24 mouse cellular contexts compared by ENCODE assay signal in the genomic region with DNA sequence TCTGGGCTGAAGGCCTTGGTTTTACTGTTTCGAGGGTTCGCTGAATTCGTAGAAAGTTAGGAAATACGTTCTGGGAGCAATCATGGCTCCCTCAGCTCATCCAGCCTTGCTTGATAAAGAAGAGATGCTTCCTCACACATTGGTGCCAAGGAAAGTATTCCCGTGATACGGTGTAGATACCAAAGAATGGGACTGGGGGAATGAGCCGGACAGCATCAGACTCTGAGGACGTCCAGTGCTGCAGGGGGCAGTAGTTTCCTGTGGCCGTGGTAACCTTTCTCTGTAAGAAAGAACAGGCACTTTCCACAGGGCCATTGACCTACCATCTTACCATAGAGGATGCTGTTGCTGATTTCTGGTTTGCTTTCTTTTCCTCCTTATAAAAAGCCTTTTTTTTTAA. TPM values are rescaled to one million over a fixed set of nuclear protein-coding genes. Genes with fewer than 3 reads are reported as not detected.
DNase-seq lines count a peak whose midpoint lies in the region; ATAC-seq and TF ChIP-seq lines count a peak whose summit lies in the region.
"Had no signal": no experiment of that assay in that cellular context is flagged by ENCODE, and none has a peak within 500 bp of the region (broad histone marks: within the 10 kb centered on the region; RNA-seq: fewer than 3 reads in every experiment).

No protein-coding gene starts in this region.

- TF ChIP-seq EP300 in MEL (IDR thresholded peaks at IDR 0.05; ENCODE audit: low read depth in 1 of 2, low read length in 2 of 2) = no peak

- no peaks in the 10 kb centered on the region for H3K9me3 ChIP-seq in heart, embryonic 12.5 days (replicated peaks)
- no peaks in the 10 kb centered on the region for H3K9me3 ChIP-seq in heart, embryonic 10.5 days
- H3K9me3 ChIP-seq in MEL (replicated peaks; ENCODE audit: insufficient read depth, low read length) = no peaks in the 10 kb centered on the region
- no peaks in the 10 kb centered on the region for H3K9me3 ChIP-seq in embryonic facial prominence, embryonic 10.5 days
- H3K9me3 ChIP-seq: hindbrain, embryonic 12.5 days; limb, embryonic 13.5 days; liver, embryonic 15.5 days; midbrain, embryonic 10.5 days; neural tube, embryonic 15.5 days had no signal

- no peak for DNase-seq in cerebellum, adult 2 months
- DNase-seq in cerebellum, postnatal 25 days = no peak
- DNase-seq in heart, embryonic 10.5 days (ENCODE audit: low spot score) = no peak
- DNase-seq in layer of hippocampus, adult 2 months (ENCODE audit: low spot score in 2 of 2) = no peak
- no peak for DNase-seq in layer of hippocampus, adult 18-20 months (ENCODE audit: low spot score in 2 of 2)
- DNase-seq in MEL (ENCODE audit: low read depth, low spot score) = no peak
- no peak for DNase-seq in embryonic facial prominence, embryonic 10.5 days (ENCODE audit: low spot score)
- DNase-seq: adrenal gland, postnatal 10 days; gastrocnemius, postnatal 25 days; heart, postnatal 10 days; lung, postnatal 4 days; right cerebral cortex, adult 18-20 months; thymus, adult 2 months; thymus, postnatal 4 days had no signal

- WGBS in cerebellum, adult 2 months = 73% methylated on average over 9 of the region's 9 CpGs
- 73% methylated on average over 9 of the region's 9 CpGs for WGBS in heart, embryonic 12.5 days
- 83% methylated on average over 9 of the region's 9 CpGs for WGBS in heart, embryonic 10.5 days
- 92% methylated on average over 9 of the region's 9 CpGs for WGBS in embryonic facial prominence, embryonic 10.5 days

- peak overlapping the region; percentile 32; the same call in 1 of the 2 replicates for H3K27ac ChIP-seq in cerebellum, adult 2 months (ENCODE audit: insufficient read depth, low read length)
- H3K27ac ChIP-seq in heart, embryonic 12.5 days (ENCODE audit: poor library complexity, severe bottlenecking) = peak overlapping the region; percentile 44; the same call in 1 of the 2 replicates
- no peak overlapping the region; the same call in 1 of the 2 replicates for H3K27ac ChIP-seq in heart, embryonic 10.5 days
- H3K27ac ChIP-seq in layer of hippocampus, adult 2 months = peak overlapping the region; percentile 62
- H3K27ac ChIP-seq in MEL (ENCODE audit: control insufficient read depth, low read depth, low read length) = peak overlapping the region; percentile 53; the same call in 1 of the 2 replicates
- no peak overlapping the region for H3K27ac ChIP-seq in embryonic facial prominence, embryonic 10.5 days (replicated peaks)
- H3K27ac ChIP-seq: hindbrain, embryonic 12.5 days; limb, embryonic 13.5 days; midbrain, embryonic 10.5 days; neural tube, embryonic 15.5 days; stomach, postnatal 0 days had no signal

- peaks cover 15% of the 10 kb centered on the region; the same call in 1 of the 2 replicates for H3K79me2 ChIP-seq in MEL (ENCODE audit: control insufficient read depth, insufficient read depth, low read length, poor library complexity)

- no peak overlapping the region for H3K4me3 ChIP-seq in cerebellum, adult 2 months (replicated peaks; ENCODE audit: insufficient read depth, low read depth, low read length)
- no peak overlapping the region for H3K4me3 ChIP-seq in heart, embryonic 12.5 days
- no peak overlapping the region for H3K4me3 ChIP-seq in heart, embryonic 10.5 days
- H3K4me3 ChIP-seq in layer of hippocampus, adult 2 months = peak overlapping the region; percentile 1; the same call in 1 of the 2 replicates
- H3K4me3 ChIP-seq in MEL (ENCODE audit: control insufficient read depth in 1 of 2, insufficient read depth in 1 of 2, low read depth in 2 of 2, low read length in 2 of 2) = no peak overlapping the region
- H3K4me3 ChIP-seq in embryonic facial prominence, embryonic 10.5 days = no peak overlapping the region
- H3K4me3 ChIP-seq: hindbrain, embryonic 12.5 days; limb, embryonic 13.5 days; liver, embryonic 15.5 days; midbrain, embryonic 10.5 days; myocyte; neural tube, embryonic 15.5 days had no signal

- no peak overlapping the region for H3K4me2 ChIP-seq in heart, embryonic 12.5 days
- H3K4me2 ChIP-seq: hindbrain, embryonic 12.5 days; limb, embryonic 13.5 days; liver, embryonic 15.5 days; neural tube, embryonic 15.5 days had no signal

- no peak for ATAC-seq in heart, embryonic 12.5 days (ENCODE audit: insufficient number of reproducible peaks, low FRiP score)
- ATAC-seq: intestine, postnatal 0 days; midbrain, embryonic 16.5 days had no signal

- no peak for TF ChIP-seq CTCF in cerebellum, adult 2 months (IDR thresholded peaks at IDR 0.05; ENCODE audit: borderline replicate concordance, insufficient read depth, low read depth, low read length)
- TF ChIP-seq CTCF in layer of hippocampus, adult 2 months (conservative IDR thresholded peaks at IDR 0.05) = no peak
- no peak for TF ChIP-seq CTCF in MEL (IDR thresholded peaks at IDR 0.05 in 2 of 3, conservative IDR thresholded peaks at IDR 0.05 in 1 of 3; ENCODE audit: control insufficient read depth in 1 of 3, insufficient read depth in 1 of 3, low read depth in 2 of 3, low read length in 3 of 3, poor library complexity in 1 of 3, severe bottlenecking in 1 of 3)

- no peak for TF ChIP-seq RAD21 in MEL (IDR thresholded peaks at IDR 0.05; ENCODE audit: low read depth, low read length)

- peaks cover 25% of the 10 kb centered on the region for H3K4me1 ChIP-seq in cerebellum, adult 2 months (ENCODE audit: control insufficient read depth, insufficient read depth, low read length)
- H3K4me1 ChIP-seq in heart, embryonic 12.5 days (replicated peaks) = peaks cover 24% of the 10 kb centered on the region
- H3K4me1 ChIP-seq in heart, embryonic 10.5 days = peaks cover 36% of the 10 kb centered on the region
- peaks cover 20 to 32% of the 10 kb centered on the region in 2 experiments for H3K4me1 ChIP-seq in MEL (ENCODE audit: control insufficient read depth in 1 of 2, insufficient read depth in 2 of 2, low read length in 2 of 2)
- peaks cover 12% of the 10 kb centered on the region; the same call in 1 of the 2 replicates for H3K4me1 ChIP-seq in embryonic facial prominence, embryonic 10.5 days
- H3K4me1 ChIP-seq: midbrain, embryonic 10.5 days had no signal

- H3K36me3 ChIP-seq in heart, embryonic 12.5 days = peaks cover 28% of the 10 kb centered on the region
- H3K36me3 ChIP-seq in heart, embryonic 10.5 days = peaks cover 41% of the 10 kb centered on the region
- peaks cover 4 to 32% of the 10 kb centered on the region in 2 experiments for H3K36me3 ChIP-seq in MEL (ENCODE audit: control insufficient read depth in 1 of 2, insufficient read depth in 2 of 2, low read length in 2 of 2)
- H3K36me3 ChIP-seq in embryonic facial prominence, embryonic 10.5 days (replicated peaks) = peaks cover 73% of the 10 kb centered on the region

- TF ChIP-seq POLR2A in cerebellum, adult 2 months (IDR thresholded peaks at IDR 0.05; ENCODE audit: borderline replicate concordance, insufficient read depth, low read length) = no peak
- no peak for TF ChIP-seq POLR2A in MEL (IDR thresholded peaks at IDR 0.05; ENCODE audit: control insufficient read depth in 1 of 2, insufficient read depth in 1 of 2, low read depth in 1 of 2, low read length in 2 of 2, poor library complexity in 1 of 2)

- H3K27me3 ChIP-seq in cerebellum, adult 2 months (ENCODE audit: control insufficient read depth, insufficient read depth, low read length) = no peaks in the 10 kb centered on the region
- no peaks in the 10 kb centered on the region for H3K27me3 ChIP-seq in heart, embryonic 12.5 days (replicated peaks)
- H3K27me3 ChIP-seq in heart, embryonic 10.5 days (ENCODE audit: insufficient read depth, poor library complexity, severe bottlenecking) = no peaks in the 10 kb centered on the region
- no peaks in the 10 kb centered on the region for H3K27me3 ChIP-seq in MEL (ENCODE audit: control insufficient read depth in 1 of 2, insufficient read depth in 2 of 2, low read length in 2 of 2)
- H3K27me3 ChIP-seq in embryonic facial prominence, embryonic 10.5 days (replicated peaks; ENCODE audit: low read depth, poor library complexity, severe bottlenecking) = no peaks in the 10 kb centered on the region
- H3K27me3 ChIP-seq: hindbrain, embryonic 12.5 days; limb, embryonic 13.5 days; liver, embryonic 15.5 days; neural tube, embryonic 15.5 days had no signal

- H3K9ac ChIP-seq in heart, embryonic 12.5 days = no peak overlapping the region
- H3K9ac ChIP-seq in MEL (ENCODE audit: control insufficient read depth, low read depth, low read length, poor library complexity, severe bottlenecking) = no peak overlapping the region
- H3K9ac ChIP-seq: hindbrain, embryonic 12.5 days; limb, embryonic 13.5 days; liver, embryonic 15.5 days; neural tube, embryonic 15.5 days had no signal

TF ChIP-seq in MEL, 35 proteins besides CTCF, POLR2A, EP300 and RAD21 (continues in another document):
- TF ChIP-seq UBTF (IDR thresholded peaks at IDR 0.05; ENCODE audit: borderline replicate concordance, insufficient read depth, low read depth, low read length) (no peak), ZMIZ1 (IDR thresholded peaks at IDR 0.05; ENCODE audit: low read depth, low read length) (no peak), GATA1 (IDR thresholded peaks at IDR 0.05; ENCODE audit: low read depth, low read length) (no peak), ZC3H11A (IDR thresholded peaks at IDR 0.05; ENCODE audit: low read depth, low read length) (no peak), SIN3A (IDR thresholded peaks at IDR 0.05; ENCODE audit: low read length) (no peak)

RNA-seq across cellular contexts. Expression of gene Ssx2ip, which starts 15.1 kb away (rescaled TPM):
- 33.2 and 33.5 TPM in 2 replicates for polyA plus RNA-seq in cerebellum, adult 2 months (2012; rRNA removed)
- polyA plus RNA-seq in heart, embryonic 12.5 days (2016; fragmentation: Nextera tagmentation; extraction: Ambion mirVana) = 24.4 and 26.0 TPM in 2 replicates
- 29.8 and 35.8 TPM in 2 replicates for polyA plus RNA-seq in heart, embryonic 10.5 days (2016; fragmentation: Nextera tagmentation; extraction: Ambion mirVana)
- 100 to 1,000 TPM in 1 of 2 experiments, 10 to 100 TPM in 1; 99.7 to 107 TPM for total RNA-seq in layer of hippocampus, adult 2 months (2021)
- 100 to 1,000 TPM in 1 of 2 experiments, 10 to 100 TPM in 1; 97.4 to 105 TPM for total RNA-seq in layer of hippocampus, adult 18-20 months (2021)
- total RNA-seq in MEL (2012; rRNA removed) = 52.1 and 54.8 TPM in 2 replicates
- polyA plus RNA-seq in MEL (2012; ENCODE audit: insufficient read depth in 1 of 2, insufficient read length in 2 of 2, low read depth in 1 of 2, low replicate concordance in 2 of 2, missing spikeins in 1 of 2) = 100 to 1,000 TPM in 1 of 2 experiments, 10 to 100 TPM in 1; 70.0 to 270 TPM
- polyA plus RNA-seq in embryonic facial prominence, embryonic 10.5 days (2016; fragmentation: Nextera tagmentation; extraction: Ambion mirVana) = 28.0 and 30.5 TPM in 2 replicates

RNA-seq across cellular contexts. Expression of gene Ctbs, which starts 30.1 kb away (rescaled TPM):
- polyA plus RNA-seq in cerebellum, adult 2 months (2012; rRNA removed) = 2.7 and 3.0 TPM in 2 replicates
- polyA plus RNA-seq in heart, embryonic 12.5 days (2016; fragmentation: Nextera tagmentation; extraction: Ambion mirVana) = 11.3 and 11.8 TPM in 2 replicates
- polyA plus RNA-seq in heart, embryonic 10.5 days (2016; fragmentation: Nextera tagmentation; extraction: Ambion mirVana) = 9.9 and 11.4 TPM in 2 replicates
- 1 to 10 TPM; 9.0 to 9.1 TPM for total RNA-seq in layer of hippocampus, adult 2 months (2021)
- total RNA-seq in layer of hippocampus, adult 18-20 months (2021) = 1 to 10 TPM; 5.9 to 7.7 TPM
- 3.2 and 3.7 TPM in 2 replicates for total RNA-seq in MEL (2012; rRNA removed)
- polyA plus RNA-seq in MEL (2012; ENCODE audit: insufficient read depth in 1 of 2, insufficient read length in 2 of 2, low read depth in 1 of 2, low replicate concordance in 2 of 2, missing spikeins in 1 of 2) = 1 to 10 TPM in 1 of 2 experiments, not detected in 1; 5.1 TPM
- 4.4 and 5.2 TPM in 2 replicates for polyA plus RNA-seq in embryonic facial prominence, embryonic 10.5 days (2016; fragmentation: Nextera tagmentation; extraction: Ambion mirVana)

Comparison
In these comparisons a context has a peak if more than half of its experiments do, and no peak if none do; other contexts are left out.
1. H3K27ac ChIP-seq: peak in cerebellum, adult 2 months (single experiment), heart, embryonic 12.5 days (single experiment), layer of hippocampus, adult 2 months (single experiment) and MEL (single experiment); none in heart, embryonic 10.5 days (single experiment) and embryonic facial prominence, embryonic 10.5 days (single experiment).